Mouse (Mus musculus): ENCODE measurements around the gene Gm3139. TPM values are rescaled to one million over a fixed set of nuclear protein-coding genes. Genes with fewer than 3 reads are reported as not detected.
"Not testable (repeated sequence)": the region's sequence is repeated elsewhere in the genome, so short reads cannot be mapped to it uniquely, and the experiment has no call there.

Gene Gm3139
- total RNA-seq (2021), result not detected
- long read RNA-seq, result 0 reads

- not testable (repeated sequence) for DNase-seq (ENCODE audit: low spot score in 2 of 2)
Observed at GRCm38 (mm10) chr5:94525987-94526386, at the start of gene Gm3139. Gm3139 (plus strand) TSS chr5:94526287.

Other genes with a start within 250 kb of the Gm3139 start
- gene A430089I19Rik, start 219.5 kb upstream of the Gm3139 start, total RNA-seq (2021), result not detected
- not detected for gene Gm6502, start 211.9 kb upstream of the Gm3139 start, total RNA-seq (2021)
- gene AA792892, start 186.5 kb upstream of the Gm3139 start, total RNA-seq (2021), result under 1 TPM in 1 of 2 experiments, not detected in 1; 0.20 TPM
- gene Gm7682, start 80.5 kb upstream of the Gm3139 start, total RNA-seq (2021), result not detected
- not detected for gene Gm3147, start 90.1 kb downstream of the Gm3139 start, total RNA-seq (2021)
- gene Gm6509, start 97.7 kb downstream of the Gm3139 start, total RNA-seq (2021), result not detected
- gene Gm6205, start 122.1 kb downstream of the Gm3139 start, total RNA-seq (2021), result not detected

All from layer of hippocampus, adult 18-20 months (tissue).